Mouse (Mus musculus): Measurements from ENCODE around the gene Naa35. TPM values are rescaled to one million over a fixed set of nuclear protein-coding genes. Genes with fewer than 3 reads are reported as not detected.
A peak's percentile ranks its signal among the peaks of the same experiment; 100 is the strongest.
"Not testable (repeated sequence)": the region's sequence is repeated elsewhere in the genome, so short reads cannot be mapped to it uniquely, and the experiment has no call there.

Naa35 gene
- polyA plus RNA-seq, 1 experiment from 2014 or later: 73.0 TPM

DNA sequence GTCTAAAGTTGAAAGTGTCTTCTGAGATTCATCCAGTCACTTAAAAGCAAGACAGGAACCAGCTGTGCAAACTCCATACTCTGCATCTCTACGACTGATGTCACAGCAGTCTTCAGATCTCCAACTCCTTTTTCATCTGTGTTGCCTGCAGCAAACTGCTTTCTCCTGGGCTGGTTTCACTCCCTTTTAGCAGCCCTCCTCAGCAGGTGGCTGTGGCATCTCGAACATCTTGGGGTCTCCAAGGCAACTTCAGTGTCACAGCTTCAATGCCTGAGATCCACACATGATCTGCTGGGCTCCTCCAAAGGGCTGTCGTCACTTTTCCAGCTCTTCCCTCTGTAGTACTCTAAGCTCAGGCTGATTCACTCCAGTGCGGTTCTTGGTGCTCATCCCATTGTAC is 5.6 kb downstream of the Naa35 start:
- no peaks in the 10 kb centered on the region for H3K27me3 ChIP-seq (ENCODE audit: control insufficient read depth, insufficient read depth, low read length)
- peaks cover 22% of the 10 kb centered on the region for H3K4me1 ChIP-seq (ENCODE audit: control insufficient read depth, insufficient read depth, low read length)
- ATAC-seq (ENCODE audit: insufficient read depth, low FRiP score): no peak
- no peak overlapping the region for H3K9ac ChIP-seq (ENCODE audit: low read length)
- no peak overlapping the region for H3K4me3 ChIP-seq (replicated peaks; ENCODE audit: low read length)
- H3K27ac ChIP-seq (ENCODE audit: low read length): no peak overlapping the region
- H3K9me3 ChIP-seq (replicated peaks; ENCODE audit: control insufficient read depth, low read length): no peaks in the 10 kb centered on the region
- WGBS: 86% methylated on average over 4 of the region's 4 CpGs
- H3K4me2 ChIP-seq (ENCODE audit: low read depth, low read length): no peak overlapping the region
- peaks cover 26% of the 10 kb centered on the region for H3K36me3 ChIP-seq (ENCODE audit: control insufficient read depth, insufficient read depth, low read length)

DNA sequence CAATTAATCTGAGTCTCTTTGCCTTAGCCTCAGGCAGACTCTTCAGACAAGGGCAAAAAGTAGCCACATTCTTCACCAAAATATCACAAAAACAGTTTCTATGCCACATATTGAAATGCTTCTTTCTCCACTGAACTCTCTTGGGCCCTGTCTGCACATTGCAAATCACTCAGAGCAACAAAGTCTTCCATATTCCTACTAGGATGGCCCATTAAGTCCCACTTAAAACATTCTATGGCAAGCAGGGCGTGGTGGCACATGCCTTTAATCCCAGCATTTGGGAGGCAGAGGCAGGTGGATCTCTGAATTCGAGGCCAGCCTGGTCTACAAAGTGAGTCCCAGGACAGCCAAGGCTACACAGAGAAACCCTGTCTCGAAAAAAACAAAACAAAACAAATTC is 7.0 kb downstream of the Naa35 start:
- not testable (repeated sequence) for ATAC-seq (ENCODE audit: insufficient read depth, low FRiP score); H3K9me3 ChIP-seq (replicated peaks; ENCODE audit: control insufficient read depth, low read length); H3K27me3 ChIP-seq (ENCODE audit: control insufficient read depth, insufficient read depth, low read length); H3K9ac ChIP-seq (ENCODE audit: low read length); H3K4me2 ChIP-seq (ENCODE audit: low read depth, low read length); H3K4me3 ChIP-seq (replicated peaks; ENCODE audit: low read length); H3K27ac ChIP-seq (ENCODE audit: low read length)
- Histone ChIP-seq H3K36me3 (ENCODE audit: control insufficient read depth, insufficient read depth, low read length) (peaks cover 26% of the 10 kb centered on the region), H3K4me1 (ENCODE audit: control insufficient read depth, insufficient read depth, low read length) (peaks cover 11% of the 10 kb centered on the region)
- 91% methylated on average over 3 of the region's 3 CpGs for WGBS

DNA sequence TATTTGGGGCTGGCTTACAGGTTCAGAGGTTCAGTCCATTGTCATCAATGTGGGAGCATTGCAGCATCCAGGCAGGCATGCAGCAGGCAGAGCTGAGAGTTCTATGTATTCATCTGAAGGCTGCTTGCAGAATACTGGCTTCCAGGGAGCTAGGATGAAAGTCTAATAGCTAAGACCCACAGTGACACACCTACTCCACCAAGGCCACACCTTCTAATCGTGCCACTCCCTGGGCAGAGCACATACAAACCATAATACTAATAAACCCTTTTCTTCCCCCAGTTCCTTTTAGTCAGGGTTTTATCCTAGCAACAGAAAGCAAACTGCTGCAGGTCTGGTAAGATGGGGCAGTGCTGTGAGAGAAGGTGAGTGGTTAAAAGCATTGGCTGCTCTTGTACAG is 7.6 kb downstream of the Naa35 start:
- peaks cover 26% of the 10 kb centered on the region for H3K36me3 ChIP-seq (ENCODE audit: control insufficient read depth, insufficient read depth, low read length)

DNA sequence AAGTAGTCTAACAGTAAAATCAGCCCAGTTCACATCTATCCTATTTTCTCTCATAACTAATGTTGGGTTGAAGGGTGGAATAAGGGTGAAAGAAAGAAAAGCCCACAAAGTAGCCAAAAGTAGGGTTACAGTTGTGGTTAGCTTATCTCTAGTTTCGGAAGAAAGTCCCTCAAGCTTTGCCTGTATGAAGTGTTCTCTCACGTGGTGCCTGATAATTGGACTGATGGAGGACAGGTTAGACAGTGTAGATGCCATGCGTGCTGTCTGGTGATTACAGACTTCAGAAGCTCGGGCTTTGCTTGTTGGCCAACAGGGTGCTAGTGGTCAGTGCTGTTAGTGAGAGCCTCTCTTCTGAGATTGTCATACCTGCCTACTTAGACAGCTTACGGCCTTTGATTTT is 18.0 kb downstream of the Naa35 start:
- no peaks in the 10 kb centered on the region for H3K27me3 ChIP-seq (ENCODE audit: control insufficient read depth, insufficient read depth, low read length)
- no peak overlapping the region for H3K9ac ChIP-seq (ENCODE audit: low read length)
- no peaks in the 10 kb centered on the region for H3K9me3 ChIP-seq (replicated peaks; ENCODE audit: control insufficient read depth, low read length)
- H3K27ac ChIP-seq (ENCODE audit: low read length): no peak overlapping the region
- WGBS: 92% methylated on average over 5 of the region's 5 CpGs
- no peaks in the 10 kb centered on the region for H3K4me1 ChIP-seq (ENCODE audit: control insufficient read depth, insufficient read depth, low read length)
- H3K4me2 ChIP-seq (ENCODE audit: low read depth, low read length): no peak overlapping the region
- H3K36me3 ChIP-seq (ENCODE audit: control insufficient read depth, insufficient read depth, low read length): peaks cover 25% of the 10 kb centered on the region
- H3K4me3 ChIP-seq (replicated peaks; ENCODE audit: low read length): no peak overlapping the region
- ATAC-seq (ENCODE audit: insufficient read depth, low FRiP score): no peak

More for the DNA sequence above, 7.6 kb downstream of the Naa35 start:
- no peaks in the 10 kb centered on the region for H3K9me3 ChIP-seq (replicated peaks; ENCODE audit: control insufficient read depth, low read length)
- H3K4me1 ChIP-seq (ENCODE audit: control insufficient read depth, insufficient read depth, low read length): 0 out of 2 replicates have a peak, but pooled peaks cover 6% of the 10 kb centered on the region
- ATAC-seq (ENCODE audit: insufficient read depth, low FRiP score): peak; percentile 77; the same call in 1 of the 2 replicates
- H3K4me2 ChIP-seq (ENCODE audit: low read depth, low read length): no peak overlapping the region
- no peak overlapping the region for H3K9ac ChIP-seq (ENCODE audit: low read length)
- no peak overlapping the region for H3K4me3 ChIP-seq (replicated peaks; ENCODE audit: low read length)
- H3K27ac ChIP-seq (ENCODE audit: low read length): peak overlapping the region; percentile 44; the same call in 1 of the 2 replicates
- WGBS: 74% methylated on average over 1 of the region's 1 CpGs
- H3K27me3 ChIP-seq (ENCODE audit: control insufficient read depth, insufficient read depth, low read length): no peaks in the 10 kb centered on the region

DNA sequence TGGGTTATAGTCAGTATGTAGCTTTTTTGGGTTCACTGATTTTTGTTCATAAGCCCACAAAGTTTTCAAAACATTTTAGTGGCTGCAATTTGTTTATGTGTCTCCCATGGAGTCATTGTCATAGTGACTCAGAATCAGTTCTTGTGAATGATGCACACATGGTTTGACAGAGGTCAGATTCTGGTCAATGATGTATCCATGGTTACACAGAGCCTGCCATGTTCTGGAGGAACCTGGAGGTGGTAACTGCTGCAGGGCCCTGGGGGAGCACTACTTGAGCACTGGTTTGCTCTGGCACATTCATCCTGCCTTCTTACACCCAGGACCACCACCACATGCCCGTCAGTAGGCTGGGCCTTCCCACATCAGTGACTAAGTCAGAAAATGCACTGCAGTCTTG is 19.5 kb downstream of the Naa35 start:
- Histone ChIP-seq H3K9me3 (replicated peaks; ENCODE audit: control insufficient read depth, low read length) (no peaks in the 10 kb centered on the region), H3K27ac (ENCODE audit: low read length) (no peak overlapping the region), H3K9ac (ENCODE audit: low read length) (no peak overlapping the region), H3K4me3 (replicated peaks; ENCODE audit: low read length) (no peak overlapping the region), H3K4me2 (ENCODE audit: low read depth, low read length) (no peak overlapping the region), H3K27me3 (ENCODE audit: control insufficient read depth, insufficient read depth, low read length) (no peaks in the 10 kb centered on the region), H3K36me3 (ENCODE audit: control insufficient read depth, insufficient read depth, low read length) (peaks cover 29% of the 10 kb centered on the region), H3K4me1 (ENCODE audit: control insufficient read depth, insufficient read depth, low read length) (no peaks in the 10 kb centered on the region)
- no peak for ATAC-seq (ENCODE audit: insufficient read depth, low FRiP score)
- WGBS: 95% methylated on average over 1 of the region's 1 CpGs

DNA sequence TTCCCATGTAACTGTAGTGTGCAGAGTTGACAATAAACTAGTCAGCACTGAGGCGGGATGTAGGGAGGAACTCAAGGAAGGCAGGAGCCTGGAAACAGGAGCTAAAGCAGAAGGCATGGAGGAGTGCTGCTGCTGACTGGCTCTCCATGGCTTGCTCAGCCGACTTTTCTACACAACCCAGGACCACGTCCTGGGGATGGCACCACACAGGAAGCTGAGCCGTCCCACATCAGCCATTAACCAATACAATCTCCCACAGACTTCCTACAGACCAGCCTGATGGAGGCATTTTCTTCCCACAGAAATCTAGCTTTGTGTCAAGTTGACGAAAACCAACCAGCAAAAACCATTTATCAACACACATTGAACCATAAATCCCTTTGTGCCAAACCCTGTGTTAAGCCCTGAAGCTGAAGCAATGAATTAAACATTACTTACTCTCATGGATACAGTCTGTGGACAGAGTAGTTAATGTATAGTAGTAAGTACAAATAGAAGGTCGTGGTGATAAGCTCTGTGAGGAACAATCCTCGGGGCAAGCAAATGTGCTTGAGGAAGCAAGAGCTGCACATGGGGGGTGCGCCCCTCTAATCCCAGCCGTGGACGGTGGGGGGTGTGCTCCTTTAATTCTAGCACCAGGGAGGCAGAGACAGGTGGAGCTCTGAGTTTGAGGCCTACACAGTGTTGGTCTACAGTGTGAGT is 20.3 kb downstream of the Naa35 start:
- no peaks in the 10 kb centered on the region for H3K9me3 ChIP-seq (replicated peaks; ENCODE audit: control insufficient read depth, low read length)
- H3K4me1 ChIP-seq (ENCODE audit: control insufficient read depth, insufficient read depth, low read length): no peaks in the 10 kb centered on the region
- peaks cover 27% of the 10 kb centered on the region for H3K36me3 ChIP-seq (ENCODE audit: control insufficient read depth, insufficient read depth, low read length)
- 58% methylated on average over 10 of the region's 10 CpGs for WGBS
- 0 out of 2 replicates have a peak overlapping the region, but pooled peaks have one; percentile 29 for H3K27ac ChIP-seq (ENCODE audit: low read length)
- H3K9ac ChIP-seq (ENCODE audit: low read length): no peak overlapping the region
- no peak overlapping the region for H3K4me2 ChIP-seq (ENCODE audit: low read depth, low read length)
- H3K27me3 ChIP-seq (ENCODE audit: control insufficient read depth, insufficient read depth, low read length): no peaks in the 10 kb centered on the region
- peak; percentile 79 for ATAC-seq (ENCODE audit: insufficient read depth, low FRiP score)
- no peak overlapping the region for H3K4me3 ChIP-seq (replicated peaks; ENCODE audit: low read length)

DNA sequence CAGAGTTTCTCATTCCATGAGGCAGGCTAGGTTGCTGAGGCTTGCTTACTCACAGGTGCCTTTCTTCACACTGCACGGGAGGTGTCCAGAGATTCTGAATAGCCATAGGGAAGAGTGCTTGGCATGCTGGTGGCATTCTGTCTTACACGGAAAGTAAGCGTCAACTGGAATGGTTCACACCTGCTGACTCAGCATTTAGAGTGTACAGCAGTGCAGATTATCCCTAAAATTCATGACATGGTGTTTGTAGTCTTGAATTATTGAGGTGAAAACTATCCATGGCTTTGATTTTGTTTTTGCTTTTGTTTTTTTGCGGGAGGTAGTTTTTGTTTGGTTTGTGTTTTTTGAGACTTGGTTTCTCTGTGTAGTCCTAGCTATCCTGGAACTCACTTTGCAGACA is 24.8 kb downstream of the Naa35 start:
- no peaks in the 10 kb centered on the region for H3K27me3 ChIP-seq (ENCODE audit: control insufficient read depth, insufficient read depth, low read length)
- ATAC-seq (ENCODE audit: insufficient read depth, low FRiP score): no peak
- H3K4me1 ChIP-seq (ENCODE audit: control insufficient read depth, insufficient read depth, low read length): no peaks in the 10 kb centered on the region
- no peaks in the 10 kb centered on the region for H3K9me3 ChIP-seq (replicated peaks; ENCODE audit: control insufficient read depth, low read length)
- H3K4me3 ChIP-seq (replicated peaks; ENCODE audit: low read length): no peak overlapping the region
- H3K4me2 ChIP-seq (ENCODE audit: low read depth, low read length): no peak overlapping the region
- WGBS: 91% methylated on average over 4 of the region's 4 CpGs
- 0 out of 2 replicates have a peak, but pooled peaks cover 9% of the 10 kb centered on the region for H3K36me3 ChIP-seq (ENCODE audit: control insufficient read depth, insufficient read depth, low read length)
- H3K9ac ChIP-seq (ENCODE audit: low read length): no peak overlapping the region
- no peak overlapping the region for H3K27ac ChIP-seq (ENCODE audit: low read length)

DNA sequence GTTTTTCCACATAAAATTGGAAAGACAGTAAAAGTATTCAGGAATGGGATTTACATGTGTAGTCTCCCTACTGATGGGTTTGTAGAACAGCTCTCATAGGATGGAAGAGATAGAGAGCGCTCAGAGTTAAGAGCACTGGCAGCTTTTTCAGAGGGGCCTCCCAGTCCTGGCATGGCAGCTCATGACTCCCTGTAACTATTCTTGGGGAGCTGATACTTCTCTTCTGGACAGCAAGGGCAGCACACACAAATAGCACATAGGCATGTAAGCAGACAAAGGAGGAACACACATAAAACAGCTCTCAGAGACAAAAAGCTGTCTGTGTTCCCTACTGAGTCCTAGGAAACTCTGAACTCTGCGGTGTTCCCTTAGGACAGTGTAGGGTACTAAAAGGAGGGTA is 25.4 kb downstream of the Naa35 start:
- 0 out of 2 replicates have a peak, but pooled peaks cover 9% of the 10 kb centered on the region for H3K36me3 ChIP-seq (ENCODE audit: control insufficient read depth, insufficient read depth, low read length)
- H3K9me3 ChIP-seq (replicated peaks; ENCODE audit: control insufficient read depth, low read length): no peaks in the 10 kb centered on the region
- H3K4me2 ChIP-seq (ENCODE audit: low read depth, low read length): no peak overlapping the region
- no peak overlapping the region for H3K9ac ChIP-seq (ENCODE audit: low read length)
- H3K27ac ChIP-seq (ENCODE audit: low read length): no peak overlapping the region
- no peak overlapping the region for H3K4me3 ChIP-seq (replicated peaks; ENCODE audit: low read length)
- 86% methylated on average over 2 of the region's 2 CpGs for WGBS
- ATAC-seq (ENCODE audit: insufficient read depth, low FRiP score): no peak
- H3K4me1 ChIP-seq (ENCODE audit: control insufficient read depth, insufficient read depth, low read length): 0 out of 2 replicates have a peak, but pooled peaks cover 3% of the 10 kb centered on the region
- no peaks in the 10 kb centered on the region for H3K27me3 ChIP-seq (ENCODE audit: control insufficient read depth, insufficient read depth, low read length)

DNA sequence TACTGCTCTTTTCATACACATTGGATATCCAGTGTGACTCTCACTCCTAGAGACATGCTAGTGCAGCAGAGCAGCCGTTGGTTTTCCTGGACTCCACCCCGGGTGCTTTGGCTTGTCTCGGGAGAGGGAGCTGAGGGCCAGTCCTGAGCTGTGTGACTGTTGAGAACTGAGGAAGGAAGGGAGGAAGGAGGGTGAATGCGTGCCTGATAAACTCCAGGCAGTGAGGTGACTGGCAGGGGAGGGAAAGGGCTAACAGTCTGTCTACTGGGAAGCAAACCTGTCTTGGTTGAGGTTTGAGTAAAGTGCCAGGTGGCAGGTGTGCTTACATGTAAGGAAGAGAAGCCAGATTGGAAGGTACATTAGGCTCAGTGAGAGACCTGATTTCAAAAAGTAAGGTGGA is 28.8 kb downstream of the Naa35 start:
- H3K36me3 ChIP-seq (ENCODE audit: control insufficient read depth, insufficient read depth, low read length): peaks cover 14% of the 10 kb centered on the region; the same call in 1 of the 2 replicates
- H3K9me3 ChIP-seq (replicated peaks; ENCODE audit: control insufficient read depth, low read length): no peaks in the 10 kb centered on the region
- WGBS: 81% methylated on average over 4 of the region's 4 CpGs

More for the DNA sequence above, 28.8 kb downstream of the Naa35 start:
- H3K4me3 ChIP-seq (replicated peaks; ENCODE audit: low read length): no peak overlapping the region
- H3K4me2 ChIP-seq (ENCODE audit: low read depth, low read length): no peak overlapping the region
- no peak overlapping the region for H3K27ac ChIP-seq (ENCODE audit: low read length)
- no peak for ATAC-seq (ENCODE audit: insufficient read depth, low FRiP score)
- H3K27me3 ChIP-seq (ENCODE audit: control insufficient read depth, insufficient read depth, low read length): no peaks in the 10 kb centered on the region
- no peak overlapping the region for H3K9ac ChIP-seq (ENCODE audit: low read length)
- 0 out of 2 replicates have a peak, but pooled peaks cover 3% of the 10 kb centered on the region for H3K4me1 ChIP-seq (ENCODE audit: control insufficient read depth, insufficient read depth, low read length)

Measured in stomach, embryonic 16.5 days (tissue).